Mouse (Mus musculus): ENCODE results near the gene Luc7l. TPM values are rescaled to one million over a fixed set of nuclear protein-coding genes. Genes with fewer than 3 reads are reported as not detected.
A peak's percentile ranks its signal among the peaks of the same experiment; 100 is the strongest.

Gene Luc7l
- polyA plus RNA-seq (2015; fragmentation: Nextera tagmentation; extraction: Ambion mirVana) = 97.7 and 108 TPM in 2 replicates

DNA sequence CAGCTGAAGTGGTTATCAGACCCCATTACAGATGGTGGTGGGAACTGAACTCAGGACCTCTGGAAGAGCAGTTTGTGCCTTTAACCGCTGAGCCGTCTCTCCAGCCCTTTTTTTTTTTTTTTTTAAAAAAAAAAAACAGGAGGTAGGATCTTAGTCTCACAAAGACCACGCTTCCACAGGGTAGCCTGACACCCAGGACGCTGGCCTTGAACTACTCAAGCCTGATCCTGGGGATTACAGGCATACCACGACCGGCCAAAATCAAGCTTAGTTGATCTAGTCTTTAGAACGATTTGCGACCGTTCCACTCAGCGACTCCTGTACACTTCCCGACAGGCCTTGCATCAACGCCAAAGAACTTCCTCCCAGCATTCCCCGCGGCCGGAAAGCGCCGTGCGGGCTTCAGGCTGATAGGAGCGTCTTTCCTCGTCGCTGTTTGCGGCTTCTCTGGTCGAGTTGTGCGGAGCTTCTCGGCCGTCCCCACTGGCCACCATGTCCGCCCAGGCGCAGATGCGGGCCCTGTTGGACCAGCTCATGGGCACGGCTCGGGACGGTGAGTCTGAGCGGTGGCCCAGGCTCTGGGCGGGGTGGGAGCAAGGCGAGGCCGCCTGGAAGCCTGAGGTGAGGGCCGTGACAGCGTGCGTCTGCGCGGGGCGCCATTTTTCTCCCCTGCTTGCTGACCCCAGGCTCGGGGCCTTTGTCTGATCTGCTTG, at the start of gene Luc7l:
Luc7l (plus strand) TSS at position 358 of the 713 bp plus-strand sequence.
- Histone ChIP-seq H3K36me3 (ENCODE audit: insufficient read depth, low read length) (peaks cover 10% of the 10 kb centered on the region), H3K4me2 (replicated peaks; ENCODE audit: low read depth, low read length) (peak within 1 kb of the TSS; percentile 68), H3K9ac (replicated peaks; ENCODE audit: low read length) (peak within 1 kb of the TSS; percentile 100), H3K27me3 (ENCODE audit: insufficient read depth, low read length) (no peaks in the 10 kb centered on the region), H3K4me3 (ENCODE audit: low read length) (peak within 1 kb of the TSS; percentile 99), H3K4me1 (ENCODE audit: insufficient read depth, low read length) (peaks cover 9% of the 10 kb centered on the region), H3K9me3 (ENCODE audit: low read length) (no peaks in the 10 kb centered on the region), H3K27ac (ENCODE audit: low read length) (peak within 1 kb of the TSS; percentile 99)
- under 1% methylated on average over 43 of the region's 43 CpGs for WGBS
- ATAC-seq (ENCODE audit: low FRiP score, low TSS enrichment) = peak; percentile 96

DNA sequence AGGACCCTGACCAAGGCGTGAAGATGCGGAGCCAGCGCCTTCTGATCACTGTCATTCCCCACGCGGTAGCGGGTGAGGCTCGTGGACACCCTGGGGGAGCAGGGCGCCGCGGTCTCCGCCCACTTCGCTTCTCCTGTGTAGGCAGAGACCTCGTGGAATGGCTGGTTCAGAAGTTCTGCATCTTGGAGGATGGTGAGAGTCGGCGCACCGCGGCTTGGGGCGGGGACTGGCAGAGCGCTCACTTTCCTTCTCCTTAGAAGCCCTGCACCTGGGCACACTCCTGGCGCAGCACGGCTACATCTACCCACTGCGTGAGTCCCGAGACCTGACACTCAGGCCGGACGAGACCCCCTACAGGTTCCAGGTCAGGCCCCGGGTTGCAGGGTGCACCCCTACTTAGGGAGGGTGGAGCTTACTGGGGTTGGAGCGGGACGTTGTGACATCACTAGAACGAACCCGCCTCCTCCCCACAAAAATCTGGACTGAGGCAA, 49.3 kb upstream of the Luc7l start:
- Histone ChIP-seq H3K27ac (ENCODE audit: low read length) (no peak overlapping the region), H3K36me3 (ENCODE audit: insufficient read depth, low read length) (no peaks in the 10 kb centered on the region), H3K4me1 (ENCODE audit: insufficient read depth, low read length) (peaks cover 27% of the 10 kb centered on the region), H3K9ac (replicated peaks; ENCODE audit: low read length) (peak overlapping the region; percentile 48), H3K4me2 (replicated peaks; ENCODE audit: low read depth, low read length) (peak overlapping the region; percentile 91), H3K27me3 (ENCODE audit: insufficient read depth, low read length) (peaks cover 42% of the 10 kb centered on the region), H3K9me3 (ENCODE audit: low read length) (no peaks in the 10 kb centered on the region), H3K4me3 (ENCODE audit: low read length) (peak overlapping the region; percentile 53)
- 2% methylated on average over 30 of the region's 30 CpGs for WGBS
- peak; percentile 12; the same call in 1 of the 2 replicates for ATAC-seq (ENCODE audit: low FRiP score, low TSS enrichment)

DNA sequence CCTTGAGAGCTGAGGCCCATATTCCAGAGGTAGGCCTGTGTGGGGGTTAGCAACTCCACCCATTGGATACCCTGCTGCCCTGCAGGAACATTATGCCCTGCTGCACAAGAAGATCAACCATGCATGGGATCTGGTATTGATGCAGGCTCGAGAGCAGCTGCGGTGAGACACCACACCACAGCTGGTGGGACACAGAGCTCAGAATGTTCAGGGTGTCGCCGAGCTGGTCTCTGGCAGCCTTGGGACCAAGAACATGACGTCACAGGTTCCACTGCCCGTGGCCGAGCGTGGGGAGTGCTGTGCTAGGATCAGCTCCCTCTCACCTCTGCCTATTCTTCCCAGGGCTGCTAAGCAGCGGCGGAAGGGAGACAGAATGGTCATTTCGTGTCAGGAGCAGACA, 47.9 kb upstream of the Luc7l start:
- no peak for ATAC-seq (ENCODE audit: low FRiP score, low TSS enrichment)
- no peaks in the 10 kb centered on the region for H3K9me3 ChIP-seq (ENCODE audit: low read length)
- H3K36me3 ChIP-seq (ENCODE audit: insufficient read depth, low read length) = no peaks in the 10 kb centered on the region
- 15% methylated on average over 11 of the region's 11 CpGs for WGBS
- peaks cover 27% of the 10 kb centered on the region for H3K4me1 ChIP-seq (ENCODE audit: insufficient read depth, low read length)
- H3K27me3 ChIP-seq (ENCODE audit: insufficient read depth, low read length) = peaks cover 42% of the 10 kb centered on the region
- no peak overlapping the region for H3K27ac ChIP-seq (ENCODE audit: low read length)
- no peak overlapping the region for H3K4me3 ChIP-seq (ENCODE audit: low read length)
- H3K9ac ChIP-seq (replicated peaks; ENCODE audit: low read length) = no peak overlapping the region
- no peak overlapping the region for H3K4me2 ChIP-seq (replicated peaks; ENCODE audit: low read depth, low read length)

DNA sequence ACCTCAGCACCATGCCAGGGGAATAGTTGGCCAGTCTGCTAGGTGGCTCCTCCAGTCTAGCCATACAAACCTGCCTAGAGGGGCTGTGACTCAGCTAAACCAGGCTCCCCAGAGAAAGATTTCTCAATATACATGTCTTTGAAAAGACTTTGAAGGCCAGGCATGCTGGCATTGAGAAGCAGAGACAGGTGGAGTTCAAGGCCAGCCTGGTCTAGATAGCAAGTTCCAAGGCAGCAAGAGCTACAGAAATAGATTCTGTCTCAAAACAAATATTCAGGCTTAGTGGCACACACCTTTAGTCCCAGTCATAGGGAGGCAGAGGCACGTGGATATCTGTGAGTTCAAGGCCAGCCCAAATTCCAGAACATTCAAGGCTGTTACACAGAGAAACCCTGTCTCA, 46.3 kb upstream of the Luc7l start:
- Histone ChIP-seq H3K36me3 (ENCODE audit: insufficient read depth, low read length) (no peaks in the 10 kb centered on the region), H3K27ac (ENCODE audit: low read length) (no peak overlapping the region), H3K9me3 (ENCODE audit: low read length) (no peaks in the 10 kb centered on the region), H3K27me3 (ENCODE audit: insufficient read depth, low read length) (peaks cover 25% of the 10 kb centered on the region), H3K4me1 (ENCODE audit: insufficient read depth, low read length) (peaks cover 22% of the 10 kb centered on the region), H3K4me2 (replicated peaks; ENCODE audit: low read depth, low read length) (no peak overlapping the region), H3K9ac (replicated peaks; ENCODE audit: low read length) (no peak overlapping the region), H3K4me3 (ENCODE audit: low read length) (no peak overlapping the region)
- 67% methylated on average over 1 of the region's 1 CpGs for WGBS
- no peak for ATAC-seq (ENCODE audit: low FRiP score, low TSS enrichment)

DNA sequence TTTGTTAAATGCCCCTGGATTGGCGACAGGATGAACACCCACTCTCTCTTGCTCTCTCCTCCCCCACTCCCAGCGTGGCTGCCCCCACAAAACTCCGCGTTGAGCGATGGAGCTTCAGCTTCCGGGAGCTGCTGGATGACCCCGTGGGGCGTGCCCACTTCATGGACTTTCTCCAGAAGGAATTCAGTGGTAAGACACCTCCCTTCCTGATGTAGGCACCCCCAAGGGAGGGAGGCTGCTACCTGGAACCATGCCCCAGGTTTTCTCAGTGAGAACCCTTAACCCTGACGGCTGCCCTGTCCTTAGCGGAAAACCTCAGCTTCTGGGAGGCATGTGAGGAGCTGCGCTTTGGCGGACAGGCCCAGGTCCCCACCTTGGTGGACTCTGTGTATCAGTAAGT, 45.0 kb upstream of the Luc7l start, which contains the start of gene Arhgdig:
Arhgdig (minus strand) TSS at position 101 of the 400 bp plus-strand sequence.
- no peak for ATAC-seq (ENCODE audit: low FRiP score, low TSS enrichment)

DNA sequence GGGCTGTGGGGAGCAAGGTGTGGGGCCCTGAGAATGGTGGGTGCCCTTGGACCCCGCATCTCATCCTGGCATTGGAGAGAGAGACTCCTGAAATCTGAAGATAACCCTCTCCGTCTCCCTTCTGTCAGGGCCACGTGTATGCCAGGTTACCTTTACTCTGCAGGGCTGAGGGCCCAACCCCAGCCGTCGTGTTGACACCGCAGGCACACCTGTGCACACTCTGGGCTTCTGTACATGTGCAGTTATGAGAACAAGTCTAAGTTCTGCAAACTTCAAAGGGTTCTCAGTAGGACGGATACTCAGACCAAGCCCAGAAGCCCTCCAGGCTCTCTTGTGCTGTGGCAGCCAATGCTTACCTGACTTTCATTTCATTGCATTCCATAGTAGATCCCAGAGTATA, 40.5 kb upstream of the Luc7l start:
- no peak overlapping the region for H3K4me2 ChIP-seq (replicated peaks; ENCODE audit: low read depth, low read length)
- ATAC-seq (ENCODE audit: low FRiP score, low TSS enrichment) = no peak
- WGBS = 86% methylated on average over 7 of the region's 7 CpGs
- H3K27me3 ChIP-seq (ENCODE audit: insufficient read depth, low read length) = no peaks in the 10 kb centered on the region
- H3K4me1 ChIP-seq (ENCODE audit: insufficient read depth, low read length) = no peaks in the 10 kb centered on the region
- H3K4me3 ChIP-seq (ENCODE audit: low read length) = no peak overlapping the region
- 0 out of 2 replicates have a peak, but pooled peaks cover 5% of the 10 kb centered on the region for H3K36me3 ChIP-seq (ENCODE audit: insufficient read depth, low read length)
- no peak overlapping the region for H3K9ac ChIP-seq (replicated peaks; ENCODE audit: low read length)
- no peaks in the 10 kb centered on the region for H3K9me3 ChIP-seq (ENCODE audit: low read length)
- no peak overlapping the region for H3K27ac ChIP-seq (ENCODE audit: low read length)

More for the DNA sequence above, 45.0 kb upstream of the Luc7l start, which contains the start of gene Arhgdig:
- Histone ChIP-seq H3K4me2 (replicated peaks; ENCODE audit: low read depth, low read length) (no peak within 1 kb of the TSS), H3K9ac (replicated peaks; ENCODE audit: low read length) (no peak within 1 kb of the TSS), H3K27me3 (ENCODE audit: insufficient read depth, low read length) (peaks cover 12% of the 10 kb centered on the region), H3K36me3 (ENCODE audit: insufficient read depth, low read length) (no peaks in the 10 kb centered on the region), H3K9me3 (ENCODE audit: low read length) (no peaks in the 10 kb centered on the region), H3K4me1 (ENCODE audit: insufficient read depth, low read length) (peaks cover 18% of the 10 kb centered on the region), H3K4me3 (ENCODE audit: low read length) (no peak within 1 kb of the TSS), H3K27ac (ENCODE audit: low read length) (no peak within 1 kb of the TSS)
- WGBS = 79% methylated on average over 12 of the region's 12 CpGs

DNA sequence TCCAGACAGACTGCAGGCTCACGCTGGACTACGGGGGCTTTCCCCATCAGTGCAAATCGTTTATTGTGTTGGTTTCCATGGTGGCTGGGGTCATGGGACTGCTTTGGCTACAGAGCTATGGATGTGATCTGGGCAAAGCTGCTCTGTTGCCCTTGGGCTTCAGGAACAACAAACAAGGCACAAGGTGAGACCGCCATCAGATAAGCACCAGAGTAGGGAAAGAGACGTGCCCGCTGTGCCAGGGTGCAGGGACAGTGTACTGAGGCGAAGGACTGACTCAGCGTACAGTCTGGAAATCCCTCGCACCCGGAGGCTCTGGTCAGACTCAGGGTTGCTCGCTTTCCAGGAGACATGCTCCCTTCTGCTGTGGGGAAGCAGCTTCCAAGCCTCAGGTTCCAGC, 40.0 kb upstream of the Luc7l start:
- WGBS = 80% methylated on average over 11 of the region's 11 CpGs
- H3K27me3 ChIP-seq (ENCODE audit: insufficient read depth, low read length) = no peaks in the 10 kb centered on the region
- no peak overlapping the region for H3K9ac ChIP-seq (replicated peaks; ENCODE audit: low read length)
- H3K36me3 ChIP-seq (ENCODE audit: insufficient read depth, low read length) = 0 out of 2 replicates have a peak, but pooled peaks cover 5% of the 10 kb centered on the region
- H3K4me2 ChIP-seq (replicated peaks; ENCODE audit: low read depth, low read length) = no peak overlapping the region
- no peak overlapping the region for H3K27ac ChIP-seq (ENCODE audit: low read length)
- H3K4me3 ChIP-seq (ENCODE audit: low read length) = no peak overlapping the region
- H3K4me1 ChIP-seq (ENCODE audit: insufficient read depth, low read length) = no peaks in the 10 kb centered on the region
- ATAC-seq (ENCODE audit: low FRiP score, low TSS enrichment) = no peak; the same call in 1 of the 2 replicates
- H3K9me3 ChIP-seq (ENCODE audit: low read length) = no peaks in the 10 kb centered on the region

DNA sequence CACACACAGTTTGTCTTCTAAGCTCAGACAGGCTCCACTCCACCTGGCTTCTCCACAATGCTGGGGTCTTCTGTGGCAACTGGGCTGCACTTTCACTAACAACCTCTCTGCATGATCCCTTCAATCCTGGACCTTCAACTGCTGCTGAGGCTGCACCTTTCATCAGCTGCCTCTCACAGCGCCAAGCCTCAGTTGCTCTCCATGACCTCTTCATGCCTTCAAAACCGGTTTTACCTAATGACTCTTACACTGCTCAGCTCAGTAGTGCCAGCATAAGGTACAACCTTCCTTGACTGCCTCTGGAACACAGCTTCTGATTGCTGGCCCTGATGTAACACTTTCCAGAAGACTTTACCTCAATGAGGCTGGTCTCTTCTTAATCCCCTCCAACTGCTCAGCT, 31.2 kb upstream of the Luc7l start:
- H3K4me1 ChIP-seq (ENCODE audit: insufficient read depth, low read length) = 0 out of 2 replicates have a peak, but pooled peaks cover 5% of the 10 kb centered on the region
- ATAC-seq (ENCODE audit: low FRiP score, low TSS enrichment) = no peak
- H3K27ac ChIP-seq (ENCODE audit: low read length) = peak overlapping the region; percentile 55; the same call in 1 of the 2 replicates
- no peak overlapping the region for H3K9ac ChIP-seq (replicated peaks; ENCODE audit: low read length)
- WGBS = 62% methylated on average over 2 of the region's 2 CpGs
- H3K27me3 ChIP-seq (ENCODE audit: insufficient read depth, low read length) = no peaks in the 10 kb centered on the region
- no peaks in the 10 kb centered on the region for H3K36me3 ChIP-seq (ENCODE audit: insufficient read depth, low read length)
- no peaks in the 10 kb centered on the region for H3K9me3 ChIP-seq (ENCODE audit: low read length)
- no peak overlapping the region for H3K4me3 ChIP-seq (ENCODE audit: low read length)
- H3K4me2 ChIP-seq (replicated peaks; ENCODE audit: low read depth, low read length) = no peak overlapping the region

DNA sequence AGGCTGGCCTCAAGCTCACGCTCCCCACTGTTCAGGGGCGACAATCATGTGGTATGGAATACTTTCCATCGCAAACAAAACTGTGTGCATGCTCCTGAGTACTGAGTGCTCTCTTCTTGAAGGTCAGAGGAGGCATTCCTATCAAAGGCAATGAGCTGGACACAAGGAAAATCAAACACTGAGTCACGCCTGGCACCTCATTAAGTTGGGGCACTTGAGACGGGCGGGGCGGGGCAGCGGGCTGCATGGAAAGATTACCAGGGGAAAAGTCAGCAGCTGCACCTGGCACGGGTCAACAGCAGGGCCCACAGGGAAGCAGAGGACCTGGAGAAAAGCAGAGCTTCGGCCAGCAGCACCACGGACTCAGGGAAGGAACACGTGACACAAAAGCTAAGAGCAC, 27.5 kb upstream of the Luc7l start:
- 48% methylated on average over 12 of the region's 12 CpGs for WGBS
- peak; percentile 76 for ATAC-seq (ENCODE audit: low FRiP score, low TSS enrichment)

DNA sequence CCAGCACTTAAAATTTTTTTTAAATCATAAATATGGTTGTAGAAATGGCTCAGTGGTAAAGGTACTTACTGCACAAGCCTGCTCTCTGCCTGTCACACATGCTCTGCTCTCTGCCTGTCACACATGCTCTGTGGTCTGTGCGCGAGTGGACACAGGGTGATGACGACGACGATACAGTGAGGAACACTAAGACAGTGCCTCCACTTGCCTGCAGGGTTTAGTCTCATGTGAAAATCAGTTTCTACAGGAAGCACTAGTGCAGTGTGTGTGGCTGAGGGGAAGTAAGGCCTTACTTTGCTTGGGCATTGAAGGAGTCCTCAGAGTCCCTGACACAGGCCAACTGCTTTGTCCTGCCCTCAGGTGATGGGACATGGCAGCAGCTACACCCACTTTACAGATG, 22.9 kb upstream of the Luc7l start:
- Histone ChIP-seq H3K27me3 (ENCODE audit: insufficient read depth, low read length) (no peaks in the 10 kb centered on the region), H3K4me1 (ENCODE audit: insufficient read depth, low read length) (0 out of 2 replicates have a peak, but pooled peaks cover 8% of the 10 kb centered on the region), H3K27ac (ENCODE audit: low read length) (no peak overlapping the region), H3K4me2 (replicated peaks; ENCODE audit: low read depth, low read length) (no peak overlapping the region), H3K4me3 (ENCODE audit: low read length) (no peak overlapping the region), H3K36me3 (ENCODE audit: insufficient read depth, low read length) (0 out of 2 replicates have a peak, but pooled peaks cover 2% of the 10 kb centered on the region), H3K9me3 (ENCODE audit: low read length) (no peaks in the 10 kb centered on the region), H3K9ac (replicated peaks; ENCODE audit: low read length) (no peak overlapping the region)
- WGBS = 92% methylated on average over 5 of the region's 5 CpGs
- ATAC-seq (ENCODE audit: low FRiP score, low TSS enrichment) = no peak

More for the DNA sequence above, 27.5 kb upstream of the Luc7l start:
- H3K27me3 ChIP-seq (ENCODE audit: insufficient read depth, low read length) = no peaks in the 10 kb centered on the region
- H3K9ac ChIP-seq (replicated peaks; ENCODE audit: low read length) = no peak overlapping the region
- no peaks in the 10 kb centered on the region for H3K36me3 ChIP-seq (ENCODE audit: insufficient read depth, low read length)
- H3K9me3 ChIP-seq (ENCODE audit: low read length) = no peaks in the 10 kb centered on the region
- H3K27ac ChIP-seq (ENCODE audit: low read length) = peak overlapping the region; percentile 43; the same call in 1 of the 2 replicates
- H3K4me2 ChIP-seq (replicated peaks; ENCODE audit: low read depth, low read length) = no peak overlapping the region
- H3K4me1 ChIP-seq (ENCODE audit: insufficient read depth, low read length) = 0 out of 2 replicates have a peak, but pooled peaks cover 5% of the 10 kb centered on the region
- H3K4me3 ChIP-seq (ENCODE audit: low read length) = no peak overlapping the region
